Mouse (Mus musculus) forebrain, embryonic 13.5 days (tissue): ENCODE results near the gene Nrn1. TPM values are rescaled to one million over a fixed set of nuclear protein-coding genes. Genes with fewer than 3 reads are reported as not detected.

Source experiments
- ATAC-seq: fragments of 200-750 bp; cut with Nextera tagmentation; 2 replicates; pipeline ENCODE4 v1.8.0; 2017
- H3K27ac ChIP-seq: fragments of 300-500 bp; sonication (generic); 2 replicates; pipeline ENCODE4 v1.5.1; 2015; ENCODE audit warnings: inconsistent platforms, mild to moderate bottlenecking, moderate library complexity
- H3K27me3 ChIP-seq: fragments of 300-500 bp; sonication (generic); 2 replicates; pipeline ENCODE4 v1.6.1; 2015; ENCODE audit warnings: mild to moderate bottlenecking, inconsistent platforms
- H3K36me3 ChIP-seq: fragments of 300-500 bp; sonication (generic); 2 replicates; pipeline ENCODE4 v1.6.1; 2015; ENCODE audit warnings: mild to moderate bottlenecking, inconsistent platforms; ENCODE audit not compliant: poor library complexity, severe bottlenecking
- H3K4me1 ChIP-seq: fragments of 300-500 bp; sonication (generic); 2 replicates; pipeline ENCODE4 v1.6.1; 2015; ENCODE audit warnings: inconsistent platforms
- H3K4me2 ChIP-seq: fragments of 300-500 bp; sonication (generic); 2 replicates; pipeline ENCODE4 v1.6.1; 2015; ENCODE audit warnings: inconsistent platforms, mild to moderate bottlenecking, moderate library complexity
- H3K4me3 ChIP-seq: fragments of 300-500 bp; sonication (generic); 2 replicates; pipeline ENCODE4 v1.5.1; 2015; ENCODE audit warnings: mild to moderate bottlenecking, inconsistent platforms
- H3K9ac ChIP-seq: fragments of 300-500 bp; sonication (generic); 2 replicates; pipeline ENCODE4 v1.6.1; 2015; ENCODE audit warnings: mild to moderate bottlenecking, inconsistent platforms
- H3K9me3 ChIP-seq: fragments of 300-500 bp; sonication (generic); replicated peaks from 2 replicates; pipeline ENCODE4 v1.6.1; 2016; ENCODE audit warnings: inconsistent platforms
- WGBS: fragments of 180-500 bp; shearing (Covaris S2); methylation state at CpG from one replicate; pipeline ENCODE4 v1.1.7; 2015; 5-methylcytosine and 5-hydroxymethylcytosine counted together
- polyA plus RNA-seq: library from polyadenylated mRNA; unstranded; fragments of >200 nt; fragmentation: Nextera tagmentation; extraction: Ambion mirVana; gene quantifications from 2 replicates; pipeline ENCODE4 v1.2.1, GENCODE M21; 2015

Gene Nrn1
- 48.9 and 49.9 TPM in 2 replicates for polyA plus RNA-seq

DNA sequence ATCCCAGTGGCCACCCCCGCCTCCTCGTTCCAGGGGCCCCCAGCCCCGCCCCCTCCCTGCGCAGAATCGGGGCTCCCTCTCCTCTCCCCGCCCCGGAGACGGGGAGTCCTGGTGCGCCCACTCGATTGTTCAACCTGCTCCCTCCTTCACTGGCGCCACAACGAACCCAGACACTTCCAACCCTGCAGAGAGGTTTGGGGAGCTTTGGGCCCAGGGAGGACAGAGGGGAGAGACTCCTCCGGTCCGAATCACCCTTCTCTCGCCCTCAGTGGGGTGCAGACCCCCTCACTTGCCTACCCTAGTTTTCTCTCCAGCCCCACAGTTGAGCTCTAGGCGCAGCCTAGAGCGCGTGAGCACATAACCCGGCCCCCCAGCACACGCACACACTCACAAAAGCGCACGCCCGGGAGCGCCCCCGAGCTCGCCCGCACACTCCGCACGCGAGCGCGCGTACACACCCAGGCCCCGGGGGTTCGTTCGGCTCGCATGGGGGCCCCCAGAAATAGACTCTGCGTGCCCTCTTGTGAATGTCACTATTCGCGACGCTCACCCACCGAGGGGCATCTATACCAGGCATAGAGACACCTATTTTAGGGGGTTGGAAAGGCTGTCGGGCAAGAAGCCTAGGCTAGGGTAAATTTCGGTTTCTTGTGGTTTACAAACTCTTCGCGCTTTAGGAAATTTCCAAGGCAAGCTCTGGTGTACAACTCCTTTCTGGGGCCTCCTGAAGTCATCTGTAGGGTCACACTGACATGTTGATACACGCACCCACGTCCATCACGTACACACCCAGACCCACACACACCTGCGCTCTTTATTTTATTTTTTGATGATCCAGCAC, at the start of gene Nrn1:
TSS of gene Nrn1 (minus strand) at position 401 of the 841 bp plus-strand sequence.
- Histone ChIP-seq H3K9ac (peak within 1 kb of the TSS; percentile 76), H3K4me2 (peak within 1 kb of the TSS; percentile 72), H3K4me3 (peak within 1 kb of the TSS; percentile 52), H3K36me3 (no peaks in the 10 kb centered on the region), H3K9me3 (no peaks in the 10 kb centered on the region), H3K27me3 (peaks cover 36% of the 10 kb centered on the region), H3K27ac (peak within 1 kb of the TSS; percentile 94), H3K4me1 (peaks cover 26% of the 10 kb centered on the region)
- WGBS = under 1% methylated on average over 50 of the region's 50 CpGs
- peak; percentile 54 for ATAC-seq

DNA sequence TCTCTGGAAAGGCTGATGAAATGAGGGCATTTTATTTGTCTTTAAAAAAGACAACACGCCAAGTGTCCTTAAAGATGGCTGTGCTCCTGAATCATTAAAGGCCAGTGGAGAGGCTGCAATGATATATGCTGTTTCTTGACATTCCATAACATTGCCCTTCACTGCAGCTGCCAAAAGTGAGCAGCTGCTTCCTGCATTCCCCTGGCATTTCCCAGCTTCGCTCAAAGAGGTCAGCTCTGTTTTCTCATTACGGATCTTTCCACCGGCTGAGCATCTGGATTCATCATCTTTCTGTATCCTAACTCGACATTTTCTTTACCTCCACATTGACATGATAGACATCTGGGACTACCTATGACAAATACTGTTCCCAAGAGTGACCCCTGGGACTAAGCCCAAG, 44.7 kb upstream of the Nrn1 start:
- Histone ChIP-seq H3K27ac (no peak overlapping the region), H3K4me2 (no peak overlapping the region), H3K9ac (no peak overlapping the region), H3K4me1 (no peaks in the 10 kb centered on the region), H3K9me3 (no peaks in the 10 kb centered on the region), H3K4me3 (no peak overlapping the region), H3K27me3 (no peaks in the 10 kb centered on the region), H3K36me3 (no peaks in the 10 kb centered on the region)
- no peak for ATAC-seq
- 92% methylated on average over 5 of the region's 5 CpGs for WGBS

DNA sequence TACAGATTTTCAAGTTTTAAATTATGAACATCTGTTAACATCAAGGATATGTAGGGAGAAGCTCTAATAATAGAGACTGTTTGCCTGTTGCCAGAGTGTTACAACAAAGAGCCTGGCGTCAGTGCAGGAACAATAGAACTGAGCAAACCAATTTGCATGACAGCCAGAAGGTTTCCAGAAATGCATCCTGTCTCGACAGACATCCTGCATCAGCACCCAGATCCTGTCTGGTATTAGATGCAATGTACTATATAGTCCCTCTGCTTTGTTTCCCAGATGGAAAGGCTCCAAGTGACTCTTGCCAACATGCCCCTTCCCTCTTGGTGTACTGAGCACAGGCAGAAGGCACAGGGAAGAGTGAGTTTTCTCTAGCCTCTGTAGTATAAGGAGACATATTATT, 31.9 kb upstream of the Nrn1 start:
- Histone ChIP-seq H3K27ac (no peak overlapping the region), H3K27me3 (no peaks in the 10 kb centered on the region), H3K4me3 (no peak overlapping the region), H3K4me1 (no peaks in the 10 kb centered on the region), H3K9me3 (no peaks in the 10 kb centered on the region), H3K36me3 (no peaks in the 10 kb centered on the region), H3K9ac (no peak overlapping the region), H3K4me2 (no peak overlapping the region)
- no peak for ATAC-seq
- 32% methylated on average over 2 of the region's 2 CpGs for WGBS

DNA sequence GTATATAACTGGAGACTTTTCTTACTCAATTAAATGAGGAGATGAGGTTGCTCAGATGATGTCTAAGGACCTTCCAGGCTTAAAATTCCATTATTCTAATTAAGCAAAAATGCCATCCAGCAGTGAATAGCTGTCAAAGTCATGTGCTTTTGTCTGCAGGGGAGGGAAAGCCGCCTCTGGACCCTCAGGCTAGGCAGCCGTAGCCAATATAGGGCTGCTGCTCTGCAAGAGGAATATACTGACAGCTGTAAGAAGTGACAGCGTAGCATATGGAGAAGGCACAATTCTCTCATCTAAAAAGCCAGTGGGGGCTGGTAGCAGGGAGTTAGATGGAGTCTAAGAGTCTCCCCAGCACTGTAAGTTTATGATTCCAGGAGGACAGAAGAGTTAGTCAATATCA, 16.9 kb upstream of the Nrn1 start:
- Histone ChIP-seq H3K27me3 (no peaks in the 10 kb centered on the region), H3K4me3 (no peak overlapping the region), H3K9me3 (no peaks in the 10 kb centered on the region), H3K4me1 (no peaks in the 10 kb centered on the region; the same call in 1 of the 2 replicates), H3K9ac (no peak overlapping the region), H3K27ac (no peak overlapping the region), H3K4me2 (no peak overlapping the region), H3K36me3 (no peaks in the 10 kb centered on the region)
- 43% methylated on average over 3 of the region's 3 CpGs for WGBS
- 0 out of 2 replicates have a peak, but pooled peaks have one; percentile 41 for ATAC-seq

DNA sequence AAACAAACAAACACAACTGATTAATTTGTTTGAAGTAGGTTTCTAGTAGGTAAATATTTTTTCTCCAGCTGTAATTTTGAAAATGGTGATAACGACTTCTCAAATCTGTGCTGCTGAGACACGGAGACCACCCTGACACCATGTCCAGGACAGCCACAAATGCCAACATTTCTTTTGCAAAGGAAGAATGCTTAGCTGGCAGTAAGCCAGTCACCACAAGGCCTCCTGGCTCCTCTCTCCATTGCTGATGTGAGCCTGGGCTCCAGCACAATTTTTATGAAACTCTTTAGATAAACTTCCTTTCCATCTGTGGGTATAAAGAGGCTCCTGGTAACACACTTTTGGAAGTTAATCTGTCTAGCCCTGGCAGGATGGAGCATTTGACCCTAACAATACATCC, 15.1 kb upstream of the Nrn1 start:
- Histone ChIP-seq H3K27ac (no peak overlapping the region), H3K4me2 (no peak overlapping the region), H3K9me3 (no peaks in the 10 kb centered on the region), H3K36me3 (no peaks in the 10 kb centered on the region), H3K9ac (no peak overlapping the region), H3K4me1 (no peaks in the 10 kb centered on the region; the same call in 1 of the 2 replicates), H3K27me3 (no peaks in the 10 kb centered on the region), H3K4me3 (no peak overlapping the region)
- 55% methylated on average over 2 of the region's 2 CpGs for WGBS
- ATAC-seq = no peak

DNA sequence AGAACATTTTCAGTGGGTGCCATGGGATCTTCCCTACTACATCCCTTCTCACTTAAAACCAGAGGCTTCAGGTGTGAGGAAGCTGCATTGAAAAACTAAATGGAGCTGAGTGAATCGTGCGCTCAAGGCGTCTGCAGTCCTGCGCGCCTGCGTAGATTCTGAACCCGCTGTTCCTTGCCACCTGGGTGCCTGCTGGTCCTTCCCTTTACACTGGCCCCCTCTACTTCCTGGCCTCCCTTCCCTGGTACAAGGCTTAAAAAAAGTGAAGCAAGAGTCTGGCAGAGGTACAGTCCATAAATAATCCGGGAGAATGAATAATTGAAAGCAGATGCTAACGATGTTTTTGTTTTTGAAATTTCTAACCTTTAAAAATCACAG, 1.7 kb upstream of the Nrn1 start:
- peak overlapping the region; percentile 76 for H3K9ac ChIP-seq
- peaks cover 21% of the 10 kb centered on the region for H3K27me3 ChIP-seq
- 5% methylated on average over 9 of the region's 9 CpGs for WGBS
- peak overlapping the region; percentile 94 for H3K27ac ChIP-seq
- no peaks in the 10 kb centered on the region for H3K9me3 ChIP-seq
- peaks cover 22% of the 10 kb centered on the region for H3K4me1 ChIP-seq
- H3K36me3 ChIP-seq = no peaks in the 10 kb centered on the region
- peak overlapping the region; percentile 72 for H3K4me2 ChIP-seq
- H3K4me3 ChIP-seq = peak overlapping the region; percentile 52
- ATAC-seq = peak; percentile 6

DNA sequence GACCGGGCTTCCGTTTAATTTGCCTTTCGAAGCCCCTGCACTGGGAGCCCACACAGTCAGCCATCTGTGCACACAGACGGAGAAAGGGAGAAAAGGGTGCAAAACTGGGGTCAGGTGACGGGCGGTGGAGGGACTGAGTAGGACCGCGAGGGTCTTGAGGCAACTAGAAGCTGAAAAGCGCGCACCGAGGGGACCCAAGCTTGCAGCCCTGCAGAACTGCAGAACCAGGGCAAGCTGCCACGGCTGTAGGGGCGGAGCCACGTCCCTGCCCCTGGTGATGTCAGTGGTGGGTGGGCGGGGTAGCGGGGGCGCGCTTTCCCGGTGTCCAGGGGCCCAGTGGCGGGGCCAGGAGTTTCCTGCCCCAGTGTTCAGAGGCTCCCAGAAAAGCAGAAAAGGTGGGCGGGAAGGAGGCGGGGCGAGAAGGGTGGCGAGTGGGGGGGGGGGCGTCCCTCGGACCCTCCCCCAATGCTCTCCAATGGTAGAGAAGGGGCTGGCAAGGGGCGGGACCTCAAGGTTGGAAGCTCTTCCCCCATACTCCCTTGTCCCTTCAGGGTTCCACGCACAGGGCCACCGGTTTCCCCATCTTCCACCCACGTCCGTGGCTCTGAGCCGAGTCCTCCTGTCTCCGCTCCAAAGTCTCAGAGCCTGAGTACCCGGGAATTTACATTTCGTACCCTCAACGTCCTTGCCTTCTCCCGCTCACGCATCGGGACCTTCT, 1.1 kb upstream of the Nrn1 start:
- Histone ChIP-seq H3K4me3 (peak overlapping the region; percentile 52), H3K36me3 (no peaks in the 10 kb centered on the region), H3K27ac (peak overlapping the region; percentile 94), H3K9ac (peak overlapping the region; percentile 76), H3K4me2 (peak overlapping the region; percentile 72), H3K4me1 (peaks cover 26% of the 10 kb centered on the region), H3K27me3 (peaks cover 27% of the 10 kb centered on the region), H3K9me3 (no peaks in the 10 kb centered on the region)
- ATAC-seq = peak; percentile 88
- WGBS = under 1% methylated on average over 25 of the region's 39 CpGs

DNA sequence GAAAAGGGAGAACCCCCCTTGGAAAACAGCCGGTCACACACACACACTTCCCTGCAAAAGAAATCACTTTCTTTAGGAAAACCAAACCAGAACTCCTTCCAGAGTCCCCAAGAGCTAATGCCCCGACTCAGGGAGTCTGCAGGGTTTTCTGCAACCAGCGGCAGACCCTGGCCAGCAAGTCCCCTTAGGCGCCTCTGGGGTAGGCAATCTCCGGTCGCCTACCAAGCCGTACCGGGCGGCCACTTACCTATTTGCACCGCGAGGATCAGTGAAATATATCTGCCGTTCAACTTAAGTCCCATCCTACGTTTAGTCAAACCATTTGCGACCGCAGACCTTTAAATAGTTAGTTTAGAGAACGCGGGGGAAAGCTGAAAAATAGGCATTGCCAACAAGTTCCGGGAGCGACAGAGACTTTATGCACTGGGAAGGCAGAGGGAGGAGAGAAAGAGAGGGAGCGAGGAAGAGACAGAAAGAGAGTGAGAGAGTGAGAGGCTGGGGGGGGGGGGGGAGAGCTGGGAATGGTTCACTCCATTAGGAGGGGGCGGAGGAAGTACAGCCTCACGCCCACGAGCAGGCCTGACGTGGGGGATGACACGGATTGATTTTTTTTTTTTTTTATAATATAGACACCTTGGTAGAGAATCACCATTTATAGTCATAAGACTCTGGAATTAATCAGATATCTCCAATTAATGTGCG, 791 bp downstream of the Nrn1 start:
- peak overlapping the region; percentile 52 for H3K4me3 ChIP-seq
- no peaks in the 10 kb centered on the region for H3K9me3 ChIP-seq
- WGBS = 0% methylated on average over 25 of the region's 26 CpGs
- H3K36me3 ChIP-seq = no peaks in the 10 kb centered on the region
- ATAC-seq = peak; percentile 23
- H3K9ac ChIP-seq = peak overlapping the region; percentile 76
- H3K4me2 ChIP-seq = peak overlapping the region; percentile 72
- peak overlapping the region; percentile 94 for H3K27ac ChIP-seq
- H3K27me3 ChIP-seq = peaks cover 44% of the 10 kb centered on the region
- peaks cover 26% of the 10 kb centered on the region for H3K4me1 ChIP-seq

DNA sequence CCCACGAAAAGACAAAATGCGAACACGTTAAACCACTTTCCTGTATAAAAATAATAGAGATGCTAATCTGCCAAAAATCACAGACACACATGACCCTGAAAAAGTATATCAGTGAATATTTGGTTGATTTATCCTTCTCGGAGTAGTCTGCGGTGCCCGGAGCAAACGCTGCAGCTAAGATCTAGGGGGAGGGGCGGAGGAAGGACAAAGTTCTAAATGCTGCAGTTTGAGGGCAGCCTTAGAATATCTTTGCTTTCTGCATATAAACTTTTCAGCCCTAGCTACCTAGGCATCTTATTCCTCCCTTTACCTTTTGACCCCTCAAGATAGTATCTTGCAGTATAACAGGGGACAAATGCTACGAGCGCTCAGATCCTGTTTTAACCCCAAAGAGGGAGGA, 1.4 kb downstream of the Nrn1 start:
- no peak for ATAC-seq
- H3K36me3 ChIP-seq = no peaks in the 10 kb centered on the region
- peak overlapping the region; percentile 72 for H3K4me2 ChIP-seq
- WGBS = under 1% methylated on average over 10 of the region's 10 CpGs
- peak overlapping the region; percentile 52 for H3K4me3 ChIP-seq
- H3K4me1 ChIP-seq = peaks cover 26% of the 10 kb centered on the region
- H3K9me3 ChIP-seq = no peaks in the 10 kb centered on the region
- H3K27ac ChIP-seq = peak overlapping the region; percentile 94
- H3K9ac ChIP-seq = peak overlapping the region; percentile 76
- peaks cover 50% of the 10 kb centered on the region for H3K27me3 ChIP-seq

DNA sequence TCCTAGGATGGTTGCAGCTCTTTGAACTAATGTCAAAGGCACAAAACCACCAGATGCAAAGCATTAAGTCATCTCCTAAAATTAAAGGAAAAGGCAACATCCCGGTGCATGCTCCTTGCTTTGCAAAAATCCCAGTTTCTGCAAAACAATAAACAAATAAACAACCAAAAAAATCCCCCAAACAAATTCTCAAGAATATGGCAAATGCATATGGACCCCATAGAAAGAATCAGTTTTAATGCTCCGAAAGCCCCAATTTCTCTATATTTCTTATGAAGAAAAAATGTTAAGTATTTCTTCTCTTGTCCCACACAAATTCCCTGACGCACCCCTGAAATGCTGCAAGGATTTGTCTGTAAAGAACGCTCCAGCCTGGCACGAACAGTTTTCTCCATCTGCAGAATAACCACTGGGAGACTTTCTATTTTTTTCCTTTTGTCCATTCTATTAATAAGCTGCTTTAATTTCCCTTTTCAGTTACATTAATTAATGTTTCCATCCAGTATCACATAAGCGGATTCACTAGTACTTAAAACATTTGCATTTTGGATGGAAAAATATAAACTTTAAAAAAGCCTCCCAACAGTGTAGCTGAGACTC, 1.9 kb downstream of the Nrn1 start:
- no peaks in the 10 kb centered on the region for H3K9me3 ChIP-seq
- WGBS = 5% methylated on average over 6 of the region's 6 CpGs
- peak overlapping the region; percentile 90 for H3K27ac ChIP-seq
- no peaks in the 10 kb centered on the region for H3K36me3 ChIP-seq
- H3K27me3 ChIP-seq = peaks cover 56% of the 10 kb centered on the region
- peak overlapping the region; percentile 72 for H3K4me2 ChIP-seq
- H3K4me3 ChIP-seq = peak overlapping the region; percentile 52
- H3K9ac ChIP-seq = peak overlapping the region; percentile 76
- no peak for ATAC-seq
- H3K4me1 ChIP-seq = peaks cover 26% of the 10 kb centered on the region

DNA sequence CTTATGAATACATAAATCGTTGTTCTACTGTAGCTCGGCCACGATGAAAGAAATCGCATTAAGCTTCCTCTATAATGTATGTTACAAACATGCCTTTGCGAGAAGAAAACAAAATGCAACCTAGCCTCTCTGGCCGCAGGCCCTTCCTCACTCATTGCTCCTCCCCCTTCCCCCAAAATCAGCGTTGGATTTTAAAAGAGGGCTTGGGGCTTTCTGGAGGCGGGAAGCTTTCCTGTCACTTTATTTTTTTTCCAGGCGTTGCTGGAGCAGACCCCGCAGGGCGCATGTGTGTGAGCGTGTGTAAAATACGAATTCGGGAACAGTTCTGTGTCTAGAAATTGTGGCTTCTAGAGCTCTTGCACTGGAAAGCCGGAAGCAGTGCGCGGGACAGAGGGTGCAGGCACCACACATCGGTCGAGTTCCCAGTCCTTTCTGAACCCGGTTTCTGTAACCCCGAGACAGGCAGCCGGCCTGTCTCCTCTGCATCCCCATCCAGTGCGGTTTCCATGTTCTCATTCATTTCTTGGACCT, 2.9 kb downstream of the Nrn1 start:
- Histone ChIP-seq H3K36me3 (no peaks in the 10 kb centered on the region), H3K4me2 (peak overlapping the region; percentile 72), H3K4me1 (peaks cover 31% of the 10 kb centered on the region), H3K27ac (peak overlapping the region; percentile 90), H3K4me3 (peak overlapping the region; percentile 52), H3K9me3 (no peaks in the 10 kb centered on the region), H3K27me3 (peaks cover 65% of the 10 kb centered on the region), H3K9ac (peak overlapping the region; percentile 76)
- no peak for ATAC-seq
- under 1% methylated on average over 23 of the region's 23 CpGs for WGBS
